Mouse (Mus musculus): ENCODE results near the gene Olfr1367. TPM values are rescaled to one million over a fixed set of nuclear protein-coding genes. Genes with fewer than 3 reads are reported as not detected.

The Olfr1367 gene
- polyA plus RNA-seq (2017; shearing (Covaris generic)): not detected

DNA sequence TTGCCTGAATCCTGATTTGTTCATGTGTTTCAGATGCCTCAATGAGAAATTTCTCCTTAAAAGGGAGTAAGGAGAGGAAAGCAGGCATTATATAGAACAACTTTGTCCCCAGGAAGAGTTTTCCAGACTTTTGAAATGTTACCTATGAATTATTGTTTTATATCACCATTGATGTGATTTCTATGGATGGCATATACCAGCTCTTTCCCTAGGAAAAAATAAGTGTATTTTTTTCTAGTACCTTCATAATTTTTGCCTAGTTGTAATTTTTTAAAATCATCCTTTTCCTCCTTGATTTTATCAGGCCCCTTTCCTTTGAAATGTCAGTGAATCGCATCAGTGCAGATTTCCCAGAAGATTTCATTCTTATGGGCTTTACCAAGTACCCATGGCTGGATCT, at the start of gene Olfr1367:
TSS of gene Olfr1367 (plus strand) at position 301 of the 400 bp plus-strand sequence.

DNA sequence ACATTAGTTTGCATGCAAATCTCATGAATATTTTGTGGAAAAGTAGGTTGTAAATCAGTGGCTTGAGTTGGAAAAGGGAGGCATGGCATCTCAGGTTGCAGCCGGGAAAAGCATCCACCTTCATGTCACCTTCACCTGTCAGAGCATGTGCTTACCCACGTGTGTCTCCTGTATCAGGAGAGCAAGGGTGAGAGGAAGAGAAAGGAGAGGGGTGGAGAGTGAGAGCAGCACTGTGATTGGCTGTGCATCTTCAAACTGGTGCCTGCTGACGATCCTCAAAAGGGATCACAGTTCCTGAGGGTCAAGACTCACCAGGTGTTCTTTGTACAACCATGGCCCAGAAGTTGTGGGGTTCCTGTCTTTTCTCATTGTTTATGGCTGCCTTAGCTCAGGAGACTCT, 34.8 kb upstream of the Olfr1367 start, which contains the start of gene Gpx6:
TSS of gene Gpx6 (plus strand) at position 200 of the 400 bp plus-strand sequence.

DNA sequence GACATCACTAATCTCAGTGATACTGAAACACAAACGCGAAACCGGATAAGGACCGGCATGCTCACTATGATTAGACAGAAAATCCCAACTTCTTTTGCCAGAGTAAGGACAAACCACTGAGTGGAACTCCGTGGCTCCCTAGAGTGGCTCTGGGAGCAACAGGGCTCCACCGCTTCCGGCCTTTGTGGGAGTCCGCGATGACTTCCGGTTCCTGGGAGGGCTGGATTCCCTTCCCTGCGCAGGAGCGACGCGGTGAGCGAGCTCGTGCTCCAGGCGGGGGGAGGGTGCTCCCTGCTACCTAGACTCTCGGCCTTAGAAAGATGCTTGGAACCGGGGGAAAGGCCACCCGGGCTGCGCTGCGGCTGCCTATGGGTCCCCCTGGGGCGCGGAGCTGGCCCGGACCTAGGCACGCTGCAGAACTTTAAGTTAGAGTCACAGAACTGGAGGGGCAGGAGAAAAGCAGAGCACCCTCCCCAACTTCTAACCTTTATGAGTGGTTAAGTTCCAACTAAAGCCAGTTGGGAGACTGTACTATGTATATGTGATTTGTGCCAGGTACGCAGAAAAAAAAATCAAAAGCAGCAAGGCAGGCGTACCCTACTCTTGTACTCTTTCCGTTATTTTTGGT, 16.0 kb downstream of the Olfr1367 start, which contains the start of gene Zscan12:
TSS of gene Zscan12 (plus strand) at position 200 of the 628 bp plus-strand sequence.

Other genes with a start within 250 kb of the Olfr1367 start
- not detected for gene Olfr1369-ps1, start 235.4 kb upstream of the Olfr1367 start, polyA plus RNA-seq (2017; shearing (Covaris generic))
- not detected for gene Olfr263, start 217.3 kb upstream of the Olfr1367 start, polyA plus RNA-seq (2017; shearing (Covaris generic))
- not detected for gene Olfr1368, start 201.0 kb upstream of the Olfr1367 start, polyA plus RNA-seq (2017; shearing (Covaris generic))
- gene Trim27, start 167.5 kb upstream of the Olfr1367 start, polyA plus RNA-seq (2017; shearing (Covaris generic)): 128 TPM
- 0.30 TPM for gene Gpx5, start 54.2 kb upstream of the Olfr1367 start, polyA plus RNA-seq (2017; shearing (Covaris generic))
- gene Gpx6, start 34.8 kb upstream of the Olfr1367 start, polyA plus RNA-seq (2017; shearing (Covaris generic)): 0.57 TPM
- 3.7 TPM for gene Zscan12, start 15.9 kb downstream of the Olfr1367 start, polyA plus RNA-seq (2017; shearing (Covaris generic))
- gene Zkscan3, start 55.8 kb downstream of the Olfr1367 start, polyA plus RNA-seq (2017; shearing (Covaris generic)): 36.5 TPM
- 0.39 TPM for gene Pgbd1, start 94.1 kb downstream of the Olfr1367 start, polyA plus RNA-seq (2017; shearing (Covaris generic))
- gene Zscan26, start 106.8 kb downstream of the Olfr1367 start, polyA plus RNA-seq (2017; shearing (Covaris generic)): 7.8 TPM
- not detected for gene Nkapl, start 121.6 kb downstream of the Olfr1367 start, polyA plus RNA-seq (2017; shearing (Covaris generic))
- gene Zkscan4, start 132.0 kb downstream of the Olfr1367 start, polyA plus RNA-seq (2017; shearing (Covaris generic)): not detected
- gene Gm10065, start 132.5 kb downstream of the Olfr1367 start, polyA plus RNA-seq (2017; shearing (Covaris generic)): not detected
- 0.21 TPM for gene AK157302, start 148.3 kb downstream of the Olfr1367 start, polyA plus RNA-seq (2017; shearing (Covaris generic))
- 11.8 TPM for gene Gm11273, start 154.5 kb downstream of the Olfr1367 start, polyA plus RNA-seq (2017; shearing (Covaris generic))
- 2.6 TPM for gene Zkscan8, start 184.2 kb downstream of the Olfr1367 start, polyA plus RNA-seq (2017; shearing (Covaris generic))
- gene Olfr1366, start 195.9 kb downstream of the Olfr1367 start, polyA plus RNA-seq (2017; shearing (Covaris generic)): not detected
- 0.35 TPM for gene Olfr1535, start 213.0 kb downstream of the Olfr1367 start, polyA plus RNA-seq (2017; shearing (Covaris generic))
- gene Olfr1364, start 234.8 kb downstream of the Olfr1367 start, polyA plus RNA-seq (2017; shearing (Covaris generic)): not detected

Data from effector memory CD4-positive, alpha-beta T cell, adult 7 months (primary cell).